Mouse (Mus musculus): ENCODE data around the gene Vmn2r21.
"Not testable (repeated sequence)": the region's sequence is repeated elsewhere in the genome, so short reads cannot be mapped to it uniquely, and the experiment has no call there.

DNA sequence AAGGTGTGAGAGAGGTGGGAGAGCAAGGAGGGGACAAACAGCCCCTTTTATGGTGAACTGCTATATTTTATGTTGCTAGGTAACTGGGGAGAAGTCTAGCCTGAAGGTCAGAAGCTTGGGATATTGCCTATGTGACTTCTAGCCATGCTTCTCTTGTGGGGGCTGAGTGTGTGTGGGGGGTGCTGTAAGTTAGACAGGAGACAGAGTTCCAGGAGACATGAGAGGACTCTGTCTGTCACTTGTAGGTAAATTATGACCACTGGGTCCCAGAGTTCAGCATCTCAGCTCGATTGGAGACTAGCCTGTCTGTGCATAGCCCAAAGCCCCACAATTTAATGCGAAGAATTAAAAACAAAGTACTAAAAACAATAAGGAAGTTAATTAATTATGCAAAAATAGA, 41.5 kb upstream of the Vmn2r21 start:
- TF ChIP-seq ZC3H11A (IDR thresholded peaks at IDR 0.05; ENCODE audit: low read depth, low read length); NELFE (IDR thresholded peaks at IDR 0.05; ENCODE audit: low read depth, low read length); TCF12 (IDR thresholded peaks at IDR 0.05; ENCODE audit: low read depth, low read length); CTCF (conservative IDR thresholded peaks at IDR 0.05 in 1 of 2, IDR thresholded peaks at IDR 0.05 in 1 of 2; ENCODE audit: low read depth in 2 of 2, low read length in 2 of 2); POLR2AphosphoS2 (IDR thresholded peaks at IDR 0.05; ENCODE audit: low read depth, low read length); POLR2A (IDR thresholded peaks at IDR 0.05; ENCODE audit: low read depth, low read length); CHD1 (IDR thresholded peaks at IDR 0.05; ENCODE audit: low read depth, low read length); MAX (IDR thresholded peaks at IDR 0.05; ENCODE audit: low read length); EP300 (IDR thresholded peaks at IDR 0.05; ENCODE audit: low read length); MAFK (IDR thresholded peaks at IDR 0.05; ENCODE audit: insufficient replicate concordance, low read length); SIN3A (IDR thresholded peaks at IDR 0.05; ENCODE audit: low read length); HCFC1 (IDR thresholded peaks at IDR 0.05; ENCODE audit: low read depth, low read length): not testable (repeated sequence)
